10 mouse cellular contexts compared by ENCODE assay signal in genomic region chr12:35853159-35853558, GRCm38 (mm10).
DNase-seq lines count a peak whose midpoint lies in the region; ATAC-seq lines count a peak whose summit lies in the region.
"Had no signal": no experiment of that assay in that cellular context is flagged by ENCODE, and none has a peak within 500 bp of the region (broad histone marks: within the 10 kb centered on the region; RNA-seq: fewer than 3 reads in every experiment).

No protein-coding gene starts in this region.

- WGBS in heart, embryonic 16.5 days, result 33% methylated on average over 4 of the region's 4 CpGs

- DNase-seq in frontal cortex, postnatal 25 days (ENCODE audit: low spot score in 2 of 2), result no peak
- peak; percentile 82 for DNase-seq in brain, adult 2 months (ENCODE audit: low read depth, low spot score)
- DNase-seq in left cerebral cortex, postnatal 25 days (ENCODE audit: low spot score in 2 of 2), result peak; percentile 18 to 86
- DNase-seq in retina, embryonic 14.5 days (ENCODE audit: low spot score), result no peak
- DNase-seq in kidney, adult 8-10 months, result no peak
- DNase-seq in ovary, adult 18-20 months (ENCODE audit: low spot score), result no peak
- DNase-seq: adrenal gland, postnatal 25 days had no signal

- H3K4me1 ChIP-seq in heart, embryonic 16.5 days (ENCODE audit: control insufficient read depth, insufficient read depth, low read length), result no peaks in the 10 kb centered on the region; the same call in 1 of the 2 replicates

- H3K36me3 ChIP-seq in heart, embryonic 16.5 days (ENCODE audit: control insufficient read depth, insufficient read depth), result no peaks in the 10 kb centered on the region

- H3K9me3 ChIP-seq in heart, embryonic 16.5 days (replicated peaks; ENCODE audit: control insufficient read depth, low read length), result no peaks in the 10 kb centered on the region

- no peak overlapping the region for H3K27ac ChIP-seq in heart, embryonic 16.5 days (ENCODE audit: low read length)

- no peak overlapping the region for H3K4me3 ChIP-seq in heart, embryonic 16.5 days (ENCODE audit: low read length)
- H3K4me3 ChIP-seq: erythroblast, embryonic 14.5 days had no signal

- ATAC-seq in frontal cortex, adult (ENCODE audit: low TSS enrichment), result peak; percentile 99
- ATAC-seq in heart, embryonic 16.5 days (replicated peaks; ENCODE audit: extremely low read depth, insufficient read depth, low FRiP score), result peak; percentile 79

- H3K27me3 ChIP-seq in heart, embryonic 16.5 days (ENCODE audit: control insufficient read depth, insufficient read depth, low read length), result no peaks in the 10 kb centered on the region

- intact Hi-C loops in left cerebral cortex, postnatal 25 days (cut with DNase I), result no loop called here

- H3K4me2 ChIP-seq in heart, embryonic 16.5 days (ENCODE audit: low read depth, low read length), result no peak overlapping the region

- no peak overlapping the region for H3K9ac ChIP-seq in heart, embryonic 16.5 days (ENCODE audit: low read length)

Comparison
In these comparisons a context has a peak if more than half of its experiments do, and no peak if none do; other contexts are left out.
1. DNase-seq: peak in brain, adult 2 months (single experiment) and left cerebral cortex, postnatal 25 days (2 of 2); none in frontal cortex, postnatal 25 days (0 of 2), retina, embryonic 14.5 days (single experiment), kidney, adult 8-10 months (0 of 2) and ovary, adult 18-20 months (single experiment).